Mouse (Mus musculus) thymus, adult 2 months (tissue): ENCODE measurements around the gene Grik3. TPM values are rescaled to one million over a fixed set of nuclear protein-coding genes. Genes with fewer than 3 reads are reported as not detected.

ENCODE experiments used
- DNase-seq: peaks from one replicate; pipeline ENCODE4 v3.0.0; 2021
- H3K27ac ChIP-seq: fragments of 200-500 bp; 2 replicates; pipeline ENCODE4 v1.5.1; 2012; ENCODE audit warnings: low read length, control low read depth; ENCODE audit not compliant: control insufficient read depth, insufficient read depth
- H3K27me3 ChIP-seq: fragments of 200-500 bp; 2 replicates; pipeline ENCODE4 v1.6.1; 2012; ENCODE audit warnings: mild to moderate bottlenecking, low read length, moderate library complexity, mixed read lengths; ENCODE audit not compliant: control insufficient read depth, insufficient read depth
- H3K36me3 ChIP-seq: fragments of 200-500 bp; 2 replicates; pipeline ENCODE4 v1.6.1; 2012; ENCODE audit warnings: mild to moderate bottlenecking, low read length, moderate library complexity; ENCODE audit not compliant: control insufficient read depth, insufficient read depth
- H3K4me1 ChIP-seq: fragments of 200-500 bp; replicated peaks from 2 replicates; pipeline ENCODE4 v1.6.1; 2012; ENCODE audit warnings: low read length; ENCODE audit not compliant: control insufficient read depth, insufficient read depth
- H3K4me3 ChIP-seq: fragments of 200-500 bp; 2 replicates; pipeline ENCODE4 v1.5.1; 2012; ENCODE audit warnings: mild to moderate bottlenecking, low read length, control low read depth, moderate library complexity; ENCODE audit not compliant: control insufficient read depth, insufficient read depth
- CTCF ChIP-seq: fragments of 200-500 bp; IDR thresholded peaks from 2 replicates; pipeline ENCODE4 v1.5.1; 2012; ENCODE audit warnings: mild to moderate bottlenecking, control low read depth, low read length, moderate library complexity, borderline replicate concordance; ENCODE audit not compliant: control insufficient read depth, poor library complexity, insufficient read depth; ENCODE audit errors: extremely low read depth
- POLR2A ChIP-seq: fragments of 200-500 bp; IDR thresholded peaks from 2 replicates; pipeline ENCODE4 v1.6.1; 2012; ENCODE audit warnings: mild to moderate bottlenecking, low read length, control low read depth, moderate library complexity; ENCODE audit not compliant: control insufficient read depth, poor library complexity, insufficient read depth; ENCODE audit errors: extremely low read depth
- WGBS: fragments of 180-500 bp; shearing (Covaris S2); methylation state at CpG from one replicate; pipeline ENCODE4 v1.1.7; 2018; 5-methylcytosine and 5-hydroxymethylcytosine counted together
- polyA plus RNA-seq: library from polyadenylated mRNA; depleted of rRNA; stranded (reverse); fragments of >200 nt; gene quantifications from 2 replicates; pipeline ENCODE4 v1.2.3, GENCODE M21; 2012

The Grik3 gene
- polyA plus RNA-seq, 1 experiment, result 0.13 TPM

DNA sequence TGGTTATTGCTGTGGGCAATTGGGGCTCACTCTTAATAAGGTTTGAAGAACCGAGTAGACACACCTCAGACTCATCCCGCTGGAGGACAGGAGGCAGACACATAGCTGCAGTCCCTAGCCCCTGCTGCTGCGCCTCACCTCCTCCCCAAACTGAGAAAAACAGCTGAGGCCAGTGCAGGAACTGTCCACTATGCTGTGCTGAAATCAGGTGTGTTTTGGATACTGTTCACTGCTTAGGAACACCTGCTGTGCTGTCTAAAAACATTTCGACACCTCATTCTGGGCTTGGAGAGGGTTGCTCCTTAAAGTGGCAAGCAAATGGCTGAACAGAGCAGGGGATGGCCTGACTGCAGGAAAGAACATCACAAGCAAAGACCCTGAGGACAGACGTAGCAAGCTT, 57.7 kb downstream of the Grik3 start:
- TF ChIP-seq POLR2A (no peak), CTCF (no peak)
- no peak overlapping the region for H3K27ac ChIP-seq
- H3K36me3 ChIP-seq, result no peaks in the 10 kb centered on the region
- DNase-seq, result no peak
- H3K4me3 ChIP-seq, result no peak overlapping the region
- 60% methylated on average over 5 of the region's 5 CpGs for WGBS
- no peaks in the 10 kb centered on the region for H3K4me1 ChIP-seq
- no peaks in the 10 kb centered on the region for H3K27me3 ChIP-seq

DNA sequence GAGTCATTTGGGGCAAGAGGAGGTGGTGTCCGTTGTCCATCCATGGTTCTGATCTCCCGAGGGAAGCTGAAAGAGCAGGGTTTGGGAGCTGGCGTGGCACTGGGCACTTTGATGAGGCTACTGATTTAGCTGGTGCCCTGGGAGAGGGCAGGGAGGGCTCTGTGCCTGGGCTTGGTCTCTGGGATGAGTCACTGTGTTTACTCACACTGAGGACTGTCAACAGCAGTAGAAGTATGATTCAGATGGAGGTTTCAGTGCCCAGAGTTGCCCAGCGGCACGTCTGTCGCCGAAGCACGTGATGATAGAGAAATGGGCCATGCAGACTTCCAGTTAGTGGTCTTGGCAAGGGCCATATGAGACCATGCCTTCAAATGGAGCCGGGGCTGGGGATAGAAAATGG, 63.3 kb downstream of the Grik3 start:
- no peak for DNase-seq
- TF ChIP-seq CTCF (no peak), POLR2A (no peak)
- no peaks in the 10 kb centered on the region for H3K4me1 ChIP-seq
- no peaks in the 10 kb centered on the region for H3K27me3 ChIP-seq
- WGBS, result 90% methylated on average over 9 of the region's 9 CpGs
- H3K36me3 ChIP-seq, result no peaks in the 10 kb centered on the region
- H3K27ac ChIP-seq, result no peak overlapping the region
- no peak overlapping the region for H3K4me3 ChIP-seq

DNA sequence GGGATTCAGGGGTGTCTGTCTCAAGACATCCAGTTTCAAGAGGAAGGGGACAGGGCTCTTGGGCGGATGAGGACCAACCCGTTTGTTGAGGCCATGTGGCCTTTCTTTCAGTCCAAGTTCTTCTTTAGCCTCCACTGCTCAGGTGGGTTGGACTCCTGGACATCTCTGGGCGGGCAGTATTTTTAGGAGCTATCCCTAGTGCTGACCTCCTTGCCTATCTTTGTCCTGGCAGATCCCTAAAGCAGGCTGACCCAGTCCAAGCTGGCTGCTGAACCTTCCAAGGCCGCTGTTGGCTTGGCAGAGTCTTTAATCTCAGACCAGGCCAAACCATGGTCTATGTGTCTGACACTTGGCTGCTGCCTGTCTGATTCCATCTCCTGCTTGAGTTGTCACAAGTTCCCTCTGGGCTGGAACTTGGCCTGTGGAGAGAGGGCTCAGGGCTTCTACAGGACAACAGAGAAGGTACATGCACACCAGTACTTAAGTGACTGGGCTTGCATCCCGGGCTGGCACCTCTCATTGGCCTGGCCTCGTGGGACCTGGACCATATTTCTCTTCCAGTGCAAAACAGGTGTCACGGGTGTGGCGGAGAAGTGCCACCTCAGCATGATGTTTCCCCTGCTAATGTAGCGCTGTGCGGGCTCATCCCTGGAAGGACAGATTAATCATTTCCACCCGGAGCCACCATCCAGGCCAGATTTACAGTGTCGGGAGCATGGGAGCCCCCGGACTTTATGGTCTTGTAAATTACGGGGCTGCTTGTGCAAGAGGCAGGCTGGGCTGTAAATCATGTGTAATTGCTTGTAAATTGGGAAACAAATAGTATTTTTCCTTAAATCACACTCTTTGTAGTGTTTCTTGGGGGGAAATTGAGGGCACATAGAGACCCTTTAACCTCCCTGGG, 66.2 kb downstream of the Grik3 start:
- H3K27ac ChIP-seq, result no peak overlapping the region
- H3K36me3 ChIP-seq, result no peaks in the 10 kb centered on the region
- no peaks in the 10 kb centered on the region for H3K27me3 ChIP-seq
- no peaks in the 10 kb centered on the region for H3K4me1 ChIP-seq
- TF ChIP-seq POLR2A, result no peak
- TF ChIP-seq CTCF, result no peak
- H3K4me3 ChIP-seq, result no peak overlapping the region
- no peak for DNase-seq
- 79% methylated on average over 14 of the region's 14 CpGs for WGBS

DNA sequence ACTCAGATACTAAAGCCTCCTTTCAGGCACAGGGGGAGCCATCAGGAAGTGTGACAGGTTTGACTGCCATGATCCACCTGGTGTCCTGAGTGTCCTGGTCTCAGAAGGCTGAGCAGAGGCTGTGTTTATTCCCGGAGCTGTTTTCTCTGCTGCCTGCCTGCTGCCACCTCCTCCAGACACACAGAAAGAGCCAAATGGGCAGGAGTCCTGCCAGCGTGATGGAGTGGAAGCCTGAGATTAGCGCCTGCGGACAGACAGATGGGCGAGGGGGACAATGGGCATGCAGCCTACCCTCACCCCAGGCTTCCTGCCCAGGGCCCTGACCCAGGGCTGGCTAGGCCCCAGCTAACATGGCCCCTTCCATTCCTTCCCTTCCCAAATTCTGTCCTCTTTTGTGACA, 69.1 kb downstream of the Grik3 start:
- no peak overlapping the region for H3K4me3 ChIP-seq
- H3K27ac ChIP-seq, result no peak overlapping the region
- no peak for TF ChIP-seq POLR2A
- TF ChIP-seq CTCF, result no peak
- H3K27me3 ChIP-seq, result no peaks in the 10 kb centered on the region
- H3K4me1 ChIP-seq, result no peaks in the 10 kb centered on the region
- H3K36me3 ChIP-seq, result no peaks in the 10 kb centered on the region
- no peak for DNase-seq
- 57% methylated on average over 5 of the region's 5 CpGs for WGBS

DNA sequence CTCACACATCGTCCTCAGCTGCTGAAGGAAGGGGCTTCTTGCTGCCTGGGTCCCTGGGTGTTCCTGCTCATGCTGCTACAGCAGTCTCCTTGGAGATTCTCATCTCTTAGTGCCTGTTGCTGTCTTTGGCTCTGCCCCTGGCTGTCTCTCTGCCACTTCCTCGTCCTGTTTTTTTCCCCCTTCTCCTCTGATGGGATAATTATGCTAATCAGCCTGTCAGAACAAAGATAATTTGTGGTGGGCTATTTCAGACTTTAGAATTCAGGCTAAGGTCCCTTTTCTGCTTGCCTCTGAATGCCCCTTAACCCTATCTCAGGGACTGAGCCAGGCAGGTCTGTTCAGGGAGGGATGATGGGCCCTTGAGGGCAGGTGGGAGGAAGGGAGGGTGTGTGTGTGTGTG, 70.3 kb downstream of the Grik3 start:
- H3K36me3 ChIP-seq, result no peaks in the 10 kb centered on the region
- H3K27ac ChIP-seq, result no peak overlapping the region
- no peak for DNase-seq
- no peak overlapping the region for H3K4me3 ChIP-seq
- H3K27me3 ChIP-seq, result no peaks in the 10 kb centered on the region
- 22% methylated on average over 2 of the region's 2 CpGs for WGBS
- H3K4me1 ChIP-seq, result no peaks in the 10 kb centered on the region
- TF ChIP-seq CTCF (no peak), POLR2A (no peak)

DNA sequence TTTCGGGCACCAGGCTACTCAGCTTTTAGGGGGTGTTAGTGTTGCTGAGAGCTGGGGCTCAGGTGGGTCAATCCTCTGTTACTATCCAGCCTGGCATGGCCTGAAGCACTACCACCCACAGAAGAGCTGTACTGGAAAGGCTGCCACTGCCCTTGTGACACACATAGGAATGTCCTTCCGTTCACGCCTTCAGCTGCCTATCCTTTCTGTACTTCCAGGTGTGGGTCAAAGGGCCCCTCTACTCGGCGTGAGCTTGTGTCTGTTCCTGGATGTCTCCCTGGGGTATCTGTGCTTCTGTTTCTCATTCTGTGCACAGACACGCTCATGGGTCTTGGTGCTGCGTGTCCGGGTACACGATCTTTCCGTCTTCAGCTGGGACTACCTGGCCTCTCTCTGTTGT, 73.1 kb downstream of the Grik3 start:
- Histone ChIP-seq H3K36me3 (no peaks in the 10 kb centered on the region), H3K4me1 (no peaks in the 10 kb centered on the region), H3K27me3 (no peaks in the 10 kb centered on the region), H3K27ac (no peak overlapping the region), H3K4me3 (no peak overlapping the region)
- 92% methylated on average over 10 of the region's 10 CpGs for WGBS
- DNase-seq, result no peak
- no peak for TF ChIP-seq CTCF
- TF ChIP-seq POLR2A, result no peak
